Mouse (Mus musculus): ENCODE measurements at regions not wholly inside any gene's neighbourhood (a gene's known extent, or its start where the extent isn't known, plus 50 kb on each side); places are given as distances from the start of the nearest gene placed in this dataset.

- no peak for DNase-seq
Observed at GRCm38 (mm10) chr12:9176198-9176597, 146.4 kb downstream of the Ttc32 start.

- DNase-seq: no peak
Observed at GRCm38 (mm10) chr12:9178626-9179025, 148.8 kb downstream of the Ttc32 start.

DNA sequence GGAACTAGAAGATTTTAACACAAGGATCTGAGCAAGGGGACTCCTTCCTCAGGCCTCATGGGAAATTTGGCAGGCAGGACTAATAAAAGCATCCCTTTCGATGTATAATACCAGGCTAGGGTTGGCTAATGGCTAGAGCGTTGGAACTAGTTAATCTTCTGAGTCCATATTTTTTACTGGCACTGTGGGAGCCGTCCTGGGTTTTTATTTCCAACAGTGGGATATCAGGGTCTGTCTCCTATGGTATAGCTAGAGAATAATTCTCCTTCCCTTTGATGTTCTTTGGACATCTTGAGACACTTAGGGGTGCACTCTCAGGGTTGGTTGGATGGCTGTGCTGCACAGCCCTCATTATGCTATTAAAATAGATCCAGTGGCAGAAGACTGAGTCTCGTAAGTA is 150.9 kb downstream of the Ttc32 start:
- DNase-seq: no peak

DNA sequence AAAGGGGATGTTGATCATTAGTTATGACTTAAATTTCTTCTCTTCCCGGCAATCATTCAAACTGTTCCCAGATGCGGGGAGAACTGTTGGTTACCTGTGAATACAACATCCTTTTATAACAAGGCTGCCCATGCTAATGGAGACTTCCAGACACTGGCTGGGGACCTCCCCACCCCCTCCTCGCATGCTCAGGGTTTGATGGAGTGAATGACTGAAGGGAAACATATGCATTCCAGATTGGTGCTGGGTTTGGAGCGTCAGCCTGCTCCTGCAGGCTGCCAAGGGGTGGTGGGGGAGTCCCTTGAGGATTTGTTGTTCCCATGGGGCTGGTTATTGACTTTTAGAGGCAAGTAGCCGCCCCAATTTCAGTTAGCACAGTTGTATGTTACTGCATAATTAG is 161.9 kb downstream of the Ttc32 start:
- no peak for DNase-seq

DNA sequence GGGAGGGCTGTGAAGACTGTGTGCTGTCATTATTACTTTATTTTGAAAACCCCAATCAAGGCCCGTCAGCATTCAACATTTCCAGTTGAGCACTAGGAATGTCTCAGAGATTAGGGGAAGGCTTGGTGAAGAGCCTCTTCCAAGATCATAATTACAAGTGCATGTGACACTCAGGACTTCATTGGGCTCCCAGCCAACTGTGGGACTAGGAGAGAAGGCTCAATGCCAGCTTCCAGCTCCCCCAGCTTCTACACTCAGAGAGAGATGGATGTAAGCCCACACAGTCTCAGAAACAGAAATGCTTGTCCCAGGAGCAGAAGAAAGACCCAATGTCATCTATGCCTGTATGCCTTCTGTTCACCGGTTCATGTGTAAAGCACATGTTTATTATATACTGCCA is 169.5 kb downstream of the Ttc32 start:
- peak; percentile 15 for DNase-seq

- no peak for DNase-seq
Observed at GRCm38 (mm10) chr12:9212211-9212610, 182.4 kb downstream of the Ttc32 start.

GRCm38 (mm10) chr12:9224971-9225370 is 195.2 kb downstream of the Ttc32 start:
- no peak for DNase-seq

DNA sequence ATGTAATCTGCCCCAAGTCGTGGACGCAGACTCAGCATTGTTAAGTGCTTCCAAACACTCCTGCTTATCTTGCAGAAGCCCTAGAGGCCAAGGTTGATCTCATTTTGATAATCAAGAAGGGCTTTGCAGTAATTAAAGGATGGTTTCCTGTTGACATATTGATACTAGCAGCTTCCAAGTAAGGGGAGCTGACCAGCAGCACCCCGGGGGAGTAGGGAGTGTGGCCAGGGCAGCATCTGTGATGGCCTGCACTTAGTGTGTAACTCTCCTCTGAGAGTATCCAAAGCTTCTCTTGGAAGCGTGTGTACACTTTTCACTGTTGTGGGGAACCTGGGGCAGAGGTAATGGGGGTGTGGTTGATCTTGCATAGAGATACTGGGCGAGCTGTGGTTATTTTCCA is 198.1 kb downstream of the Ttc32 start:
- DNase-seq: no peak

GRCm38 (mm10) chr12:9228486-9228885 is 198.7 kb downstream of the Ttc32 start:
- no peak for DNase-seq

GRCm38 (mm10) chr12:9229981-9230380 is 200.2 kb downstream of the Ttc32 start:
- no peak for DNase-seq

GRCm38 (mm10) chr12:9230576-9230975 is 200.8 kb downstream of the Ttc32 start:
- no peak for DNase-seq

DNA sequence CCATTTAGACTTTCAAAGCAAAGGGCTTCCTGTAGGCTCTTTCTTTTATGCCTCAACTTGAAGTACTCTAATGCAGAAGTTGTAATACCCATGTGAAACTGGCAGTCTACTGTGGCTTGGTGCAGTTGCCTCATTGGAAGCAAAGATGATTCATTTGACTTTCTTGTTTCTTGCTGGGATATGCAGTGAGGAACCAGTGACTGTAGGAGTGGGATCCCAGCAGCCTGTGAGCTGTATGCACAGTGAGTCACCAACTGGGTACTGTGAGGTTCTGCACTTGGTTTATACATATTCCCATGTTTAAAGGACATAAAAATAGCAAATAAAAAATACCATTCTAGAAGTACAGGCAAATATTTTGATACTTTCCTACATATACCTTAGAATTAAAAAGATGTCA is 202.6 kb downstream of the Ttc32 start:
- DNase-seq: no peak

DNA sequence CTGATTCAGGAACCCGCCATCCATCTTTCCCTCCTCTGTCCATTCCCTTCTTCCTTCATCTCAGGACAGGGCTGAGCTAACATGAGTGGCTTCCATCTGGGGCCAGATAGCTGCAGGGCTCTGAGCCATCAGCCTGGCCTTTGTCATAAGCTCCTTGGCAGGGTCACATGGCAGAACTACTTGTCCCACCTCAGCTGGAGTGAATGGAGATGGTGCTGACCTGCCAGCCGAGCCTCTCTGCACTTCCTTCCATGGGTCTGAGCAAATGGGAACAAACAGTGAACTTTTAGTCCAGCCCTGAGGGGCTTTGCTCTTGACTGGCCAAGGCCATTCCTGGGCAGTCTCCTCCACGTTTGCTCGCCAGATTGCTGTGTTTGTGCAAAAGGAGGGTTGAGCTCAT is 206.1 kb downstream of the Ttc32 start:
- peak; percentile 19 for DNase-seq

DNA sequence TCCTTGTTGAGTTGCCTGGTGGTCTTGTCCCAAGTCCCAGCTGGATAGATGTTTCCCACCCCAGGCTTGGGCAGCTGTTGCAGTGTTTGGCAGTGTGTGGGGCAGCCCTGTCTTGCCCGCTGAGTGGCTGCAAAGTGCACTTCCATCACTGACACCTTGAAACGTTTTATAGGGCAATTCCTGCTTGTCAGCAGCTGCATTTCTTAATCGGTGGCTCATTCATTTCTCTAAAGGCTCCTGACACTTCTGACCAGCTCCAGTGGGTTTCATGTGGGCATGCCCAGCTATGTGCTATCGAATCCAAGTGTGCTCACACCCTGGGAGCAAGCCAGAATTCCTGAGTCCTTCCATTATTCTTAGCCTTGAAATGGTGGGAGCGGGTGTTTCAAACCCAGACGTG is 207.7 kb downstream of the Ttc32 start:
- peak; percentile 23 for DNase-seq

- DNase-seq: no peak
Observed at GRCm38 (mm10) chr12:9237955-9238354, 208.2 kb downstream of the Ttc32 start.

GRCm38 (mm10) chr12:9247506-9247905 is 217.7 kb downstream of the Ttc32 start:
- DNase-seq: no peak

GRCm38 (mm10) chr12:9251772-9252171 is 222.0 kb downstream of the Ttc32 start:
- peak; percentile 61 for DNase-seq

DNA sequence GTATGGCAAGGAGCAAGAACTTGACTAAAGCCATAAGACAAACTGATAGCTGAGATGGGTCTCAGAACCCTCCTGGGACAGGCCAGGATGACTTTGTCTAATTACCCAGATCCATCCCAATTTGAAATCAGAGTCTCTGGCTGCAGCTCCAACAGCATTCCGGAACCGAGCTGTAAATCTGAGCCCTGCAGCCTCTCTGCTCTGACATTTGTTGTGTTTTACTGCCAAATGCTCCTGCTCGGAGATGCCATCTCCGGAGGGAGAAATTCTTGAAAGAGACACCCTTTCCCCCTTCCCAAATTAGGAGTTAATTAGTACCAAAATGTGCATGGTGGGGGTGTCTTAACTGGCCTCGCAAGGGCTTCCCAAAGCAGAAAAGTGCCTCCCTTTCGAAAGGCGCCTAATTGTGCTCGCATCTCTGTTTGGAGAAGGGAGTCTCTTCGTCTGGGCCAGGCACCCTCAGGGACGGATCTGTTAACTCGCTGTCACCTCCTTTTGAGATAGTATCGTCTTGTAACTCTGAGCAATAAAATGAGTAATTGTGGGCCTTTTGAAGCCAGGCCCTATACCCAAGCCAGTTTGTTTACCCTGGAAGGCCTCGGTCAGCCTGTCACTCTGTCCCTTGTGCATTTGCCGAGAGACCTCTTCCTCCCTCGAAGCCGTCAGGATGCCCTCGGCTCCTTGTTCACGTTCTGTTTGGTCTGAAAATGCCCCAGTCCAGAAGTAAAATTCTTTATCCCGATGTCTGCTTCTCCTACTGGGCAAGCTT is 223.7 kb downstream of the Ttc32 start:
- DNase-seq: no peak

DNA sequence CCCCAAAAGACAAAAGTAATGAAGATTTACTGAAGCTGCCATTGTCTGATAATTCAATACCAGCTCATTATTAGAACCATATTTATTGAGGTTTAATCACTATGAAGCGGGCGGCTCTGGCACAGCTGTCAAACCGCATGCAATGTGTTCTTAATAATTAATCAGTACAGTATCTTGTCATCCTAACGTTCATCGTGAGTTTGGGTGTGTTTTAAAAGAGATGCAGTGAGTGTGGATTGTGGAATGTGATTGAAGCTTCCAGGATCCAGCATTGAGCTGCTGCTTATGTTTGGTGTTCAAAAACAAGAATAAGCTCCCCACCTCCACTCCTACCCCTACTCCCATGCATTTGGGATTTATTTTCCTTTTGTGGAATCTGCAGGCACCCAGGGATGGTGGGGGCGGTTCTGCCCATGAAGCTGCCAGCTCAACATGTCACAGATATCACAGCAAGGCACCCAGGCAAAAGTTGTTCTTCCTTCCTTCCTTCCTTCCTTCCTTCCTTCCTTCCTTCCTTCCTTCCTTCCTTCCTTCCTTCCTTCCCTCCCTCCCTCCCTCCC is 224.6 kb downstream of the Ttc32 start:
- no peak for DNase-seq

GRCm38 (mm10) chr12:9255661-9256486 is 226.1 kb downstream of the Ttc32 start:
- no peak for DNase-seq

GRCm38 (mm10) chr12:9256487-9256820 is 226.7 kb downstream of the Ttc32 start:
- DNase-seq: no peak

DNA sequence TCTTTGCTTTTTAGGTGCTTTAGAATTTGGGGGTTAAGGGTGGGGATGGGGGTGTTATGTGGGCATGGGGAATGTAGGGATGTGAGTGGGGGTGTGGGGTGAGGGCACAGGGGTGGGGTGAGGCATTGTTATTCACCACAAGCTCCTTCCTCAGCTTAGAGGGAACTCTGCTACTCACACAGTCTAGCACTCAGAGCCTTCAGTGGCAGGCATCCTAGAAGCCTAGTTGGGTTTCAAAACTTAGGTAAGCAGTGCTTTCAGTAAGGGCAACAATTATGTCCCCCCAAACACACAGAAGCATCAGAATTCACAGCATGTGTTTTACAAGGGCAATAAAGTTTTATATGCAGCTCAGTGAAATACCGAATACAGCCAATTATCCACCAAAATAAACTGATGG is 228.4 kb downstream of the Ttc32 start:
- no peak for DNase-seq

DNA sequence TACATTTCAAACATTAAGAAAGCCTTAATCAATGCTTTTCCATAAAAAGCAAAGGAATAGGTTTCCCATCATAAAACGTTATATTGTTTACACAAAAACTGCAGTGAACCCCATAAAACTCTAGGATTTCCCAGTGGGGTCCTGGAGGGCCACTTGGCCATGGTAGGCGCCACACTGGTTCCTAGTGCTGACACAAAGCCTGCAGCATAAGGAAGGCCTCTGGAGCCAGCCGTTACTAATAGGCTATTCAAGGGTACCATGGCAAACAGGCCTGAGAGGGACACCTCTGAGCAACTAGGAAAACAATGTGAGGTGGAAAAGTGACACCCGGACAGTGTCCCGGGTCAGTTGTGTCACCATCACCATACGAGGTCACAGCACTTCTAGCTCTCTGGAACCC is 231.9 kb downstream of the Ttc32 start:
- no peak for DNase-seq

- DNase-seq: no peak
Observed at GRCm38 (mm10) chr12:9266221-9266620, 236.4 kb downstream of the Ttc32 start.

Data from lung, postnatal 14 days (tissue).